Mouse (Mus musculus): Measurements from ENCODE around the gene Traf7.

Traf7 gene

GRCm38 (mm10) chr17:24507129-24507664, 20.5 kb downstream of the Traf7 start:
- in situ Hi-C loops (cut with MboI, MseI): no loop called here

GRCm38 (mm10) chr17:24506332-24507070, 21.2 kb downstream of the Traf7 start:
- in situ Hi-C loops (cut with MboI, MseI): no loop called here

DNA sequence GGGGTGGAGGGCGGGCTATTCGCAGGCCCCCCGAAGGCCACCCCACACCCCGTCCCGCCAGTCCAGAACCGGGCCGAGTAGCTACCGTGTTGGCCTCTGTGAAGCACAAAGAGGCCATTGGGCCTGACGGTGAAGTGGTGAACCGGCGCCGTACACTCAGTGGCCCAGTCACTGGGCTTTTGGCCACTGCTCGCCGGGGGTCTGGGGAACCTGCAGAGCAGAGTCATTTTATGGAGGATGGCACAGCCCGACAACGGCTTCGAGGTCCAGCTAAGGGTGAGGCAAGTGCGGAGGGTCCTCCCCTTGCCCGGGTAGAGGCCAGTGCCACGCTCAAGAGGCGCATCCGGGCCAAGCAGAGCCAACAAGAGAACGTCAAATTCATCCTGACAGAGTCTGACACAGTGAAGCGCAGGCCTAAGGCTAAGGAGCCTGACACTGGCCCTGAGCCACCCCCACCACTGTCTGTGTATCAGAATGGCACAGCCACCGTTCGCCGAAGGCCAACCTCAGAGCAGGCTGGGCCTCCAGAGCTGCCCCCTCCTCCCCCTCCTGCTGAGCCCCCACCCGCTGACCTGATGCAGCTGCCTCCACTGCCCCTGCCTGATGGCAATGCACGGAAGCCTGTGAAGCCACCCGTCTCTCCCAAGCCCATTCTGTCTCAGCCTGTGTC, 22.3 kb downstream of the Traf7 start:
- in situ Hi-C loops (cut with MboI, MseI): no loop called here

DNA sequence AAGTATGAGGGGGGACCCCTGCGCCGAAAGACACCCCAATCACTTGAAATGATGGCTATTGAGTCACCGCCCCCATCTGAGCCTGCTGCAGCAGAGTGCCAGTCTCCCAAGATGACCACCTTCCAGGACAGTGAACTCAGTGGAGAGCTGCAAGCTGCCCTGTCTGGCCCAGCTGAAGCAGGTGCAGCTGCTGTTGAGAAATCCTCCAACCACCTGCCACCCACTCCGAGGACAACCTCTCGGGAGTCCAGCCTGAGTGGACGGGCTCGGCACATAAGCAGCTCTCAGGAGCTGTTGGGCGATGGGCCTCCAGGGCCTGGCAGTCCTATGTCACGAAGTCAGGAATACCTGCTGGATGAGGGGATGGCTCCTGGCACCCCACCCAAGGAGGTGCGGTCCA, 23.7 kb downstream of the Traf7 start:
- in situ Hi-C loops (cut with MboI, MseI): no loop called here

DNA sequence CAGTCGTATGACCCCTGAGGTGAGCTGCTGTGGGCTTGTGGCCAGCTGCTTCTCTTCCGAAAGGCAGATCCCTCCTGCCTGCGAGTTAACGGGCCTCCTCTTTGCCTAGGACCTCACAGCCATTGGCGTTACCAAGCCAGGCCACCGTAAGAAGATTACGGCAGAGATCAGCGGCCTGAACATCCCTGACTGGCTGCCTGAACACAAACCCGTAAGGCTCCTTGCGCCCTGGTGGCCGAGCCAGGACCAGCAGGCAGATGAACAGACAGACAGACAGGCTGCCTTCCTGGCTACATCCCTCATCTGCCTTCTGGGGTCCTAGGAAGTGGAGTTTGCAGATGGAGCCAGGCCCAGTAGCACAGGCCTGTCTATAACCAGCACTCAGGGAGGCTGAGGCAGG, 25.5 kb downstream of the Traf7 start:
- in situ Hi-C loops (cut with MboI, MseI): no loop called here

- in situ Hi-C loops (cut with MboI, MseI): no loop called here
Measured at GRCm38 (mm10) chr17:24496026-24496425, 31.7 kb downstream of the Traf7 start.

DNA sequence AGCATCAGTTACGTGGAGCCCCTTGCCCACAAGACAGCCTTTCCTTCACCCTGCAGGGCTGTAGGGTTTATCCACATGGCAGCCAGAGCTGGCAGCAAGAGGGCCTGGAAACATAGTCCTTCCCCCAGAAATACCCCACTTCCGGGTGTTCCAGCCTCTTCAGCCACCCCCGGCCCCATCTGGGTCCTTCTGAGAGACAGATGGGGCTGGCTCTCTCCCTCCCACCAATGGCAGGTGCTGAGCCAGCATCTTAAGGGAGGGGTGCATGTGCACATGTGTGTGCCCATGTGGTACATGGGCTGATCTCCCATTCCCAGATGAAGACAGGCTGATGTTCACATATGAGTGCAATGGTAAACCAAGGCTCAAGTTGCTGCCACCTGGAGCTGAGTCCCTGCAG, 32.3 kb downstream of the Traf7 start:
- in situ Hi-C loops (cut with MboI, MseI): no loop called here

DNA sequence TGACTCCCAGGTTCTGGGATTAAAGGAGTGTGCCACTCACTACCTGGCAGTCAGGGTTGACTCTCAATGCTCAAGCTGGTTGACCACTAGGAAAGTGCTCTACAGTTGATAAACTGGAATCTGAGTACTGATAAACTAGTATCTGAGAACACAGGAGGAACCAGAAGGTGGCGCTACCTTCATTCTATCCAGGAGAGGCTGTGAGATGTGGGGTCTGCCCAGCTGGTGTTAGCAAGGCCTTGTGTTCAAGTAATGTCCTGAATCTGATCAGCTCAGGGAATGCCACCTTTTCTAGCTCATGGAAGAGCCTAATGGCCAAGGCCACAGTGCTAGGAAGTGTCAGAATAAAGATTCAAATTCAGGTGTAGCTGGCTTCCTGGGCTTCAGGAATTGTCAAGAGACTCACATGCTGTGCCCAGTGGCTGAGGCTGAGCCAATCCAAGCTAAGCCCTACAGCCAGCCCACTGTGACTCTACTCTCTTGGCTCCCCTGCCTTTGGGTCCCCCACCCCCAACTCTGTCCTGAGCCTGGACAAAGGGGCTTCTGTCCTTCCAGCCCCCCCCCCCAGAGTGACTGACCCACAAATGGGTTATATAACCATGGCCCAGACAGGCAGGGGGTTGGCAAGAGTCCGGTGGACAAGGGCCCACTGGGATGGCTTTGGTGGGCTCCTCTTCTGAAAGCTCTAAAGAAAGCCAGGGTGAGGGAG, 33.0 kb downstream of the Traf7 start:
- in situ Hi-C loops (cut with MboI, MseI): no loop called here

- in situ Hi-C loops (cut with MboI, MseI): no loop called here
Measured at GRCm38 (mm10) chr17:24490399-24490798, 37.3 kb downstream of the Traf7 start.

DNA sequence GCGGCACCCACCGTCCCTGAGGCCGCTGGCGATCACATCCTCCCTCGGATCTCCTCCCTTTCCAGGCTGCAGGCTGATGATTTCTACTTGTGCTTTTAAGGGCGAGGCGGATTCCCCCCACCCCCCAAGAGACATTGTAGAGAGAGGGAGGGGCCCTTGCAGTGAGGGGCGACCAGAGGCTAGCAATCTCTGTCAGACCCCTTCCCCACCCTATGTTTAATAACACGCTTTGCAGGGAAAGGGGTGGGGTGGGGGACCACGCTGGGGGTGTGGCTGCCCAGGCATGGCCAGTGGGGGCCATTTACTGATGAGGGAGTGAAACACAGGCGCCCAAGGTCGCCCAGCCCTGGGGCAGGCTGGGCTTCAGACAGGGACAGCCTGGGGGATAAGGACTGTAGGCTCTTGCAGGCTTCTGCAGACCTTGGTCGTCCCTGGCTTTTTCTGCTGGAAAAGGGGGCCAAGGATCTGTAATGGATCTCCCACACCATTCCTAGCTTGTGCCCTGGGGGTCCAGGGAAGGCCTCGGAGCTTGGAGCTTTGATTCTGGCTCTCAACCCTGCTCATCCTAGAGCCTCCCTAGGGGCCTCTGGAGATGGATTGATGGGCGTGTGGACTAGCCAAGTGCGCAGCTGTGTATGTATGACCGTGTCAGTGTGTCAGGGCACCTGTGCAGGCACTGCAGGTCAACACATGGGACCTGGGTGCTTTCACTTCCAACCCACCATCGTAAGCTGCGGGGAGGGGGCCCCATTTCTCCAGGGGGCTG, 38.3 kb downstream of the Traf7 start:
- in situ Hi-C loops (cut with MboI, MseI): no loop called here

GRCm38 (mm10) chr17:24488662-24489264, 39.0 kb downstream of the Traf7 start:
- in situ Hi-C loops (cut with MboI, MseI): no loop called here

- in situ Hi-C loops (cut with MboI, MseI): no loop called here
Measured at GRCm38 (mm10) chr17:24488186-24488661, 39.5 kb downstream of the Traf7 start, which contains the start of gene Caskin1. TSS of gene Caskin1 (plus strand) at chr17:24488601.

DNA sequence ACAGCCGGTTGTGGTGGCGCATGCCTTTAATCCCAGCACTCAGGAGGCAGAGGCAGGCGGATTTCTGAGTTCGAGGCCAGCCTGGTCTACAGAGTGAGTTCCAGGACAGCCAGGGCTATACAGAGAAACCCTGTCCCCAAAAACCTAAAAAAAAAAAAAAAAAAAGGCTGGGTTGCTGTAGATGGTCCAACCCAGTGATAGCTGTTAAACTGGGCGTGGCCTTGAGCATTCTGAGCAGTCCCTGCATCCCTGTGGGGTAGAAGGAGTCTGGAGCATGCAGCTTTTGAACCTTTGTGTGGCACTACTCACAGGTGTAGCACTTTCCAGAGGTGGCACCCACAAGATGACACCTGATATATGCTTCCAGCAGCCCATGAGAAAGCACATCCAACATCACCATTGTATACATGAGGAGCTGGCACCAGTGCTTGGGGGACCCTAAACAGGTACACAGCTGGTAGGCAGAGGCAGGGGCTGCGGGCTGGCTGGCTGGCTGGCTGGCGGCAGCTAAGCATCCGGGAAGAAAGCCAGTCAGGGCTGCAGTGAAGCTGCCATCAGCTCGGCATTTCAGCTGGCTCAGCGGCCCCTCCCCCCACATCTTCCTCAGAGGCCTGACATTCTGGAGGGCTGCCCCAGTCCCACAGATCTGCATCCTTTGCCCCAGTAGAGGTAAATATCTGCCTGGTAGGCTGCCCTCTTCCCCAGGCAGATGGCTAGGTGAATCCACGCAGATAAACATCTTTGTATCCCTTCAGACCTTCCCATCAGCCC, 42.5 kb downstream of the Traf7 start:
- in situ Hi-C loops (cut with MboI, MseI): no loop called here

DNA sequence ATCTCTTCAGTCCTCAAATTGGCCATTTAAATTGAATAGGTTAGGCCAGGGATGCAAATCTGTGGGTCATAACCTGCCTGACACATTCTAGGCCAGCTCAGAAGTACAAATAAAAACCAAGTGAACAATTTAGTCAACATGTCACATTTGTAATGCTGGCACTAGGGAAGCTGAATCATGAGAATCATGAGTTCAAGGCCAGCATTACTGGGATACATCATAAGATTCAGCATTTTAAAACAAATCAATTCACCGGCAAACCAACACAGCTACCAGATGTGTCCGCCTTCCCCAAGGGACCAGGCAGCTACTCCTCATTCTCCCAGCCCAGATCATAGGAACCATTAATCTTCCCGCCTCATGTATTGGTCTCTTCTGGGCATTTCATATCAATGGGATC, 44.2 kb downstream of the Traf7 start:
- in situ Hi-C loops (cut with MboI, MseI): no loop called here

DNA sequence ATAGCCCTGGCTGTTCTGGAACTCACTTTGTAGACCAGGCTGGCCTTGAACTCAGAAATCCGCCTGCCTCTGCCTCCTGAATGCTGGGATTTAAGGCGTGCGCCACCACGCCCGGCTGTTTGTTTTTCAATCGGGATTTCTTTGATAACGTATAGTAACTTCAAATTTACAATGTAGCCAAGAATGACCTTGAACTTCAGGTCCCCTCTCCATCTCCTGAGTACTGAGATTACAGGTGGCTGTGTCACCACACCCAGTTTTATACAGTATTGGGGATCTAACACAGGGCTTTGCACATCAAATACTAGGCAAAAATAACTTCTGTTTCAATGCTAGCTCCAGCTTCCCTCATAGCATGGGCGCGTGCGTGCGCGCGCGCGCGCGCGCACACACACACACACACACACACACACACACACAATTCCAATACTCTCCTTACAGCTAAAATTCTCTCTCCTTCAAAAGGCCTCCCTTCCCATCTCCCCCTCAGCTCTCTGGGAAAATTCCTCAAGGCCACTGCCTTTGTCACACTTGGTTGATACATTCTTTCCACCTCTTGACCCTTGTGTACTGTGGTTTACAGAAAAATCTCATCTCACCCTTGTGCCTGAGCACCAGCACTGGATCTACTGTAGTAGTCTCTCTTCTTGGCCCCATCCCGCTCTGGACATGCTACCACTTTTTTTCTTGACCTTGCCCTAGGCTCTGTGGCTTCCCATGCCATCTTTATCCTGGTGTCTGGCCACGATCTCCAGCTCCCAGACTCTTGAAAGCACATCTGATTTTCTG, 46.5 kb downstream of the Traf7 start:
- in situ Hi-C loops (cut with MboI, MseI): no loop called here

DNA sequence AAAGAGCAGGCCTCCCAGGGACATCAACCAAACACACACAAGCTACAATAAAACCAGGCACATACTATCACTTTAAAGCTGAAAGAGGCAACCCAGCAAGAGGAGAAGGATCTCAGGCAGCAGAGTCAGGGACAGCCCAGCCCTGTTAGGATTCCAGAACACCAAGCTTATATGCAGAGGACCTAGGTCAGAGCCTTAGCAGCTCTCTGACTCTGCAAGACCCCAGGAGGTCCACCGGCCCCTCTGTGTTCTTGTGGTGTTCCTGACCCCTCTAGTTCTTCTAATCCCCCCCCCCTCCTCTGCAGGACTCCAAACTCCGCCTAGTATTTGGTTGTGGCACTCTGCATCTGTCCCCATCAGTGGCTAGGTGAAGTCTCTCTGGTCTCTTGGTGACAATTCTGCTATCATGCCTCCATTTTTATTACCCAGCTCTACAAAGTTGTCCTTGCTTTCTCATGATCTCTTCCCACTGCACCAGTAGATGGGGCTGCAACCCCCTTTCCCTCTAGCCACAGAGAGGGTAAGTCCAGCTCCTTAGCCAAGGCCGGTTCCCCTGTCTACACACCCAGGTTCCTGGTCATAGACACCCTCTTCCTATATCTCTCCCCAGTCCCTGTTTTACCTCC, 47.4 kb downstream of the Traf7 start:
- in situ Hi-C loops (cut with MboI, MseI): no loop called here

DNA sequence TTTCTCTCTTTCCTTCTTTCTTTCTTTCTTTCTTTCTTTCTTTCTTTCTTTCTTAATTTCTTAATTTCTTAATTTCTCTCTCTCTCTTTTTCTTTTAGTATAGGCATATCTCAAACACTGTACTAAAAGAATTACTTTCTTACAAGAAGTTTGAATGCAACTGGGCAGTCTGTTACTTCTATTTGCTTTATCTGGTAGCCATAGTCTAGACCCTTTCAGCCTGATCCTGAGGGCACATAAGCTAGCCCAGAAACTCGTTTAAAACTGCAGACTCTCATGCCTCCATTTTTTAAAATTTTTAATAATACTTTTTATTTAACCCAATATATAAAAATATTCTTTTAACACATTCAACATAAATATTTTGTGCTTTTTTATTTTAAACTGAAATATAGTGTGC, 48.3 kb downstream of the Traf7 start:
- in situ Hi-C loops (cut with MboI, MseI): no loop called here

DNA sequence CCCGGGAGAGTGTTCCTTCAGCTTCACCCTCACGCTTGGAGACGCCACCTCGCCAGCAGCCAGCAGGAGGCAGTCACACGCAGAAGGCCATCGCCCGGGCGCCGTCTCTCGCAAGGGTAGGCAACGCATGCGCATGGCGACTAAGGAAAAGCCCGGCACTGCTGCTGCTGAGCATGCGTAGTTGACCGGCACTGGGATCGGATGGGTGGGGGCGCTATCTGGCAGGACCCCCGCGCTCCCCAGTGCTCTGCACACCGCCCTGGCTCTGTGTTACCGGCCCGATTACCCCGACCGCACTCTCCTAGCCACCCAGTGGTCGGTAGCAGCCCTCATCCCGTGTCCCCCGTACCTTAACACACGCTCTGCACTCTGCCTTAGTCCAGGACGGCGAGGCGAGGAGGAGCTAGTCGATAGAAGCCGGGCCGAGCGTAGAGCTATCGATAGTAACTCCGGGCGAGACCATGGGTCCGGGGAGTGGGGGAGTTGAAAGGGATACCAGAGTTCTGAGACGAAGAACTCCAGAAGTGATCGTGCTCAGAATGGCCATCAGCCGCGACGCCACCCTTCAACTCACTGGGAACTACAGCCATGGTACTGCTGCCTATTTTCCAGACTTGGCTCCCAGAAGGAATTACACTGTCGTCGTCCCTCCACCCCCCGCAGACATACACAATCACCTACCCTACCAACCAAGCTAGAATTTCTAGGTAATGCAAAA, 48.9 kb downstream of the Traf7 start, which contains the start of gene Mlst8:
Mlst8 (minus strand) TSS at position 416 of the 718 bp plus-strand sequence.
- in situ Hi-C loops (cut with MboI, MseI): no loop called here

Measured in T-helper 1 cell (primary cell).